Mouse (Mus musculus) urinary bladder, postnatal 14 days (tissue): ENCODE results near the gene Cutal.

ENCODE experiments used
- DNase-seq: peaks from one replicate; pipeline ENCODE4 v3.0.0; 2021; ENCODE audit warnings: low spot score

The Cutal gene

DNA sequence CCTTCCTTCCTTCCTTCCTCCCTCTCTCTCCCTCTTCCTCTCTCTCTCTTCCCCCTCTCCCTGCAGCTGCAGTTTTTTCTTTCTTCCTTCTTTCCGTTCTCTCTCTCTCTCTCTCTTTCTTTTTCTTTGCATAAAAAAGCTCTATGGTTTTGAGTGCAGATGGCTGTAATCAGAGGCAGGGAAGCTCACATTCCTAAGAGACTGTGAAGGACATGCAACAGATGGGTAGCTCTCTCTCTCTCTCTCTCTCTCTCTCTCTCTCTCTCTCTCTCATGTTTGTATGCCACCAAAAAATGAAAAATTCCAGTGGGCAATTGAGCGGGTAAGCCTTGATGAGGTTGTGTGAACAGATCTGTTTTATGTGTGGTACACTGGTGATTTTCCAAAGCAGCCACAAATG is 10.0 kb downstream of the Cutal start:
- DNase-seq: no peak

- no peak for DNase-seq
Measured at GRCm38 (mm10) chr2:34893950-34894349, 19.8 kb downstream of the Cutal start.

DNA sequence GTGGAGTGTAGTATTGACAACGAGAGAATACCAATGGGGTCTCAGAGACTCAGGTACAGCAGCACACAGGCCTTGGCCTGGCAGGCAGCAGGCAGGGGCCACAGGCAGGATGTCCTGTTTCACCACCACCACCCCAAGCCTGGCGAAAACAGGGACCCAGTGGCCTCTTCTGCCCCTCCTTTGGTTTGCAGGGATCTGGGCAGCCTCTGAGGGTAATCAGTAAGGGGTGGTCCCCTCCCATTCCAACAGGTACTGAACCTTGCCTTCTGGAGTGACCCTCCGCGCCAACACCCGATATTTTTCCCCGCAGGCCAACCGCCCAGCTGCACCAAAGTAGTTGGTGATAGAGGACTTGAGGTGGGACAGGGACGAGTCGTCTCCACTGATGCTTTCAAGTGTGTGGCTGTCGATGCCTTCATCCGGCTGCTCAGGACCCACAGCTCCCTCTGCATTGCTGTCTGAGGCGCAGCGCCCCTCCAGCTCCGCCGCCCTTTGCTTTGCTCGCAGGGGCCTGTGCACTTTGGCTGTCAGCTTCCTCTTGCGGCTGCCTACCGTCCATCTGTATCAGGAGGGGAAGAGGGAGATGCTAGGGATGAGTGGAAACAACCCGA is 21.4 kb downstream of the Cutal start:
- DNase-seq: no peak

DNA sequence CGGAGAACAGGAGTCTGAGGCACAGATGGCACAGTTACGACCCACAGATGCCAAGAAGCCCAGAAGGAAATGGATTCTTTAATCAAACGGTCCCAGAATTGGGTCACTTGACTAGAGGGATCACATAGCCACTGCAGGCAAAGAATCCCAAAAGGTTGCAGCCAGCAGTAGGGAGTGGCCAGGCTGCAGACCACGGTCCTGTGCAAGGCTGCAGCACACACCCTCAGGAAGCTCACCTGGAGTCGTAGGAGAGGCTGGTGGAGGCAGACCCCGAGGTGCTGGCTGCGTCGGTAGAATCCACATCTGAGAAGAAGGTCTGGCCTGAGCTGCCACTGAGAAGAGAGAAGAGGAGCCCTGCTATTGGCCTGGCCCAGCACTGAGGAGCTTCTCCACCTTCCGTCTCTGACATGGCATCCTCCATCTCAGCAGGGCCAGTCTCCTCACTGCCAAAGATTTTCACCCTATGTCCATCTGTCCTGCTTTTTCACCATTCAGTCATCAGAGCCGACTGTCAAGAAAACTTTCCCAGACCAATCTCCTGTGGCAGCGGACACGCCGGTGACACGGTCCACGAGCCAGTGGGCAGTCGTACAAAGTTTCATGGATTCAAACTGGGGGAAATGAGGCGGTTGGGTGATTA is 22.7 kb downstream of the Cutal start:
- DNase-seq: no peak

- peak; percentile 47 for DNase-seq
Measured at GRCm38 (mm10) chr2:34897820-34898219, 23.6 kb downstream of the Cutal start.

DNA sequence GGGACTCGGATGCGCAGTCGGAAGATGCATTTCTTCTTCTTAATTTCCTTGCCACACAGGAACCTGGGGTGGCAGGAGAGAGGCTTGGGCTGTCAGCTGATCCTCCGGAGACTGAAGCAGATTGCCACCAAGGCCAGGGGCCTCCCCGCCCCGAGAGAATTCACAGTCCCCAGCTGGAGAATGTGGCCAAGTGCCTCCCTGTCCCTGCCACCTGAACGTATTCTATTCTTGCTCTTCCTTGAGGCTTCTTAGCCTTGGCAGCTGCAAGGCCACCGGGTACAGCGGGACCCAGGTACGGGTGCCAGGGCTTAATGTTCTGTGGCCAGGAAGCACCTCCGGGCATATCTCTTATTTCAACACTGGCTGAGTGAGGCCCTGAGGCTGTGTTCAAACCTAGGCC is 25.5 kb downstream of the Cutal start:
- no peak for DNase-seq

DNA sequence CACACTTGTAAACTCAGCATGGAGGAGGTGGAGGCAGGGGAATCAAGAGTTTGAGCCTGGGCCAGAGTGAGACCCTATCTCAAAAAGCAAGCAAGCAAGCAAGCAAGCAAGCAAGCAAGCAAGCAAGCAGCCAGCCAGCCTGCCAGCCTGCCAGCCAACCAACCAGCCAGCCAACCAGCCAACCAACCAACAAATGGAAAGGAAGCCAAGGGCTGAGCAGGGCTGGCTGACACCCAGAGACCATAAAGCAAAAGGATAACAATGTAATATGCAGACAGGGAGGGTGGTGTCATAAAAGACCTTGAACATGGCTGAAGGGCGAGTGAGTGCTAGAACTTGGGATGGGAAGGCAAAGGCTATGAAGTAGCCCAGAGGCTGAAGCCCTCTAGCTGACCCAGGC is 26.2 kb downstream of the Cutal start:
- no peak for DNase-seq

GRCm38 (mm10) chr2:34901726-34902125 is 27.5 kb downstream of the Cutal start:
- DNase-seq: no peak

- peak; percentile 40 for DNase-seq
Measured at GRCm38 (mm10) chr2:34902731-34903130, 28.5 kb downstream of the Cutal start.

- DNase-seq: no peak
Measured at GRCm38 (mm10) chr2:34903191-34903590, 29.0 kb downstream of the Cutal start.

DNA sequence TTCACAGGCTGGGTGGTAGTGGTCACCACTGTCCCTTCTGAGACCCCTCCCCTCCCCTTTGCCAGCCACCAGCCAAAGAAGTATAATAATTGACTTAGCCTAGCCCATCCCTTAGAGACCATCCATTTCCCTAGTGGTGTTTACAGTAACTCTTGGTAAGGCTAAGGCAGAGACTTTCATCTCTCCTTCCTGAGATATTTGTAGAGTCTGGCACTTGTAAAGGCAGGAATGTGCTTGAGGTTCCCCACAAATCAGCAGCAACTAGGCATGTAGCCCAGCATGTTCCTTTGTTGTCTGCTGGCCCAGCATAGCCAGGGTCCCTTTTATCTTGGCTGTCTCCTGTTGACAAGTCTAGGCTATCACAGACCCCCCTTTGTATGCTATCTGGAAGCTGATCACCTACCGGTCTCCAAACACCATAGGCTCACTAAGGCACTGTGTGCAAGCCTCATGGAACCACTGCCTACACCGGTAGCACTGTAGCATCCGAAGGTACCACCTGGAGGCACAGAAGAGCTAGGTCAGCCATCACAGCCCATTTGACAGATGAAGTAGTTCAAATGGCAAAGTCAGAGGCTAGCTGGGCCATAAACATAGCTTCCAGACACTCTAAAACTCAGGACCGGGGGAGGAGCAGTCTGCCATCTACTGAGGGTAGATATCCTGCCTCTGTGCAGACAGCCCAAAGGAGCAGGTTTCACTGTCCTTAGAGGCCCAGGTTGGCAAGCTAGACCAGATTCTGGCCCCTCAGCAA is 29.6 kb downstream of the Cutal start:
- DNase-seq: no peak

DNA sequence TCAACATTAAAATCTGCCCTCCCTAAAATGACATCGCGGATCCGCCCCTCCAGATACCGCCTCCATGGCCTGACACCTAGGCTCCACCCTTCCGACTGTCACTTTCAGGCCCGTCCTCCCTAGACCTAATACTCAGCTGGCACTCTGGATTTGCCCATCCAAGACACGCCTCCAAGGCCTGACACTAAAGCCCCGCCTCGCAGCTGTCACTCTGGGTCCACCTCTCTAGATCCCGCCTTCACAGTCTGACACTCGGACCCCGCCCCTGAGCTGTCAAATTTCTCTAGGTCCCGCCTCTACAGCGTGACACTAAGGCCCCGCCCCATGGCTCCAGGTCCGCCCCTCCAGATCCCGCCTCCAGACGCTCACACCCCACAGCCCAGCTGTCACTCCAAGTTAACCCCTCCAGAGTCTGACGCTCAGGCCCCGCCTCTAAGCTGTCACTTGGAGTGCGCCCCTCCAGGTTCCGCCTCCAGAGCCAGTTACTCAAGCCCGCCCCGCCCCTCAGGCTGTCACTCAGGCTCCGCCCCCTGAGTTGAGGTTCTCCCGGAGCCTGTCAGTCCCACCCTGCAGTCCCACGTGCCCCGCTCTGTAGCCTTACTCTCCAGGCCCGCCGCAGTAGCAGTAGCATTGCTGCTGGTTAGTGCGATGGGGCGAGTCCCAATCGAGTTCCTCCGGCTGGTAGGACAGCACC is 30.8 kb downstream of the Cutal start:
- DNase-seq: peak; percentile 97

- DNase-seq: no peak
Measured at GRCm38 (mm10) chr2:34906426-34906825, 32.2 kb downstream of the Cutal start.

DNA sequence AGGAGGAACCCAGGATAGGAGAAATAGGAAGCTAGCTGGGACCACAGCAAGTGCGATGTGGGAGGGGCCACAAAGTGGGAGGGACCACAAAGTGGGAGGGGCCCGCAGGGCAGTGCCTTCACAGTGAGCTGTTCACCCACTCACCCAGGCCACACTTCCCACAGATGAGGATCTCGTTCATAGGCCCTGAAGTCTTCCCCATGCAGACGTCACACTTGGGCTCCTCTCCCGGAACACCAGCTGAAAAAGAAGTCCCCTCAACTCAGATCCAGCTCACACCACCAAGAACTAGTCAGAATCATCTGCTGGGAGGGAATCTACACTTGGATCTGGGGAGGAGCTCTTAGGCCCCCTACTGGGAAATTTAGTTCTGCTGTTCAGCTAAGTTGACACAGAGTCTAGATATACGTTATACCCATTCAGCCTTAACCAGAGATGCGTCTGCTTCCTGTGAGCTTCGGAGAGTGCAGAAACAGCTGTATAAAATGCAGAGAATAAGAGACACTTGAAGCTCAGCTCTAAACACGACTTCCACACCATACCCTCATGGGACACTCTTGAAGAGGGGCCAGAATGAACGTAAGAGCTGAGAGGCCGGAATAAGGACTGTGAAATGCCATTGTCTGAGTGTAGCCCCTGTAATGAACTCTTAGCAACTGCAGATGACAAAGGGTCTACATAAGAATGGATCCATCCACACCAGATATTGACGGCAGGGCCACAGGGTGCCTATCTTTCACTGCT is 32.8 kb downstream of the Cutal start:
- DNase-seq: peak; percentile 45

- no peak for DNase-seq
Measured at GRCm38 (mm10) chr2:34909719-34910118, 35.5 kb downstream of the Cutal start.

DNA sequence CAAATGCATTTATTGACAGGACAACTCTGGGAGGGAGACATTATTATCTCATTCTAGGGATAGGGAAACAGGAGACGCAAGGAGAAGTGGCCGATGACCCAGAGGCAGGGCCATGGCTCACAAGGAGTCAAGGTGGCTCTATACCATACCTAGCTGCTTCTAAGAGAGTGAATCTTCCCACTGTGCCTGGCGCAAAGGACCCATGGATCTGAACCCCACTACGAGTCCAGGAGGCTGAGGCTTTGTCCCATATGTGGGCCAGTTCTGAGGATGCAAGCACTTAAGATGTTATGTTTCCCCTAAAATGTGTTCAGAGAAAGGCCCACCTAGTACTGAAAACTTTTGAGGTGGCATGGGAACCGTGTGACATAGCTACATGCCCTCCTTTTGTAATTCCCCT is 37.7 kb downstream of the Cutal start:
- no peak for DNase-seq

- DNase-seq: no peak
Measured at GRCm38 (mm10) chr2:34912613-34913012, 38.4 kb downstream of the Cutal start.

DNA sequence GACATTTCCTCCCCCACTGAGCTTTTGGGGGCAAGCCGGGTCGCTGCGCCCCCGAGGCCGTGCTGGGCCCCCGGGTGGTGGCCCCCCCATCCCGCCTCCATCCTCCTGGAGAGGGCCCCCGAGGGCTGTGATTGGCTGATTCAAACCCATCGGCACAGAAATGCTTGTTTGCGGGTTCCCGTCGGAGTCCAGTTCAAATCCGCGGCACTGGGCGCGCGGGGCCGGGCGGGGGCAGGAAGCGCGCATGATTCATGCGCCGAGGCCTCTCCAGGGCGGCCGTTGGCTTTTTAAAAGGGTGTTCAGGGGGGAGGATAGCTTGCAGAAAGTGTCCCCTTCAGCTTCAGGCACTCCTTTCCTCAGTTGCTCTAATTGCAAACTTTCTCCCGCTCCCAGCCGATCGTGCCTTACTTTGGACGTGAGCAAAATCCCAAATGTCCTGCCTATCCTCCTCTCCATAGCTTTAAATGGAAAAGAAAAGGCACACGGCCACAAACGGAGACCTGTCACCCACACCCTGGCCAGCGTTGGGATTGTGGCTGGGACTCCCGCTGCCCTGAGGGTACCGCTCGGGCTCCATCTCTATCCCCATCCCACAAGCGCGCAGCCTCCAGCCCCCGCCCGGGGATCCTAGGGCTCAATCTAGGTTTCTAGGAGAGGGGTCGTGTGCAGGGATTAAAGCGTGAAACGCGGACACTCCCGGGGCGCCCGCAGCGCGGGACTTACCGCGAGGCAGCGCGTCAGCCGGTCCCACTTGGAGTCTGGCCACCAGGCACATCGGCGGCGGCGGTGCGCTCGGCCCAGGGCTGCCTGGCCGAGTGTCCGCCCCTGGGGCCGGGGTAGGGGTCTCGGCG is 39.2 kb downstream of the Cutal start, which contains the start of gene Phf19:
Gene Phf19 (minus strand): TSS at position 809 of the 851 bp plus-strand sequence.
- peak; percentile 59 for DNase-seq

GRCm38 (mm10) chr2:34914069-34914822 is 40.0 kb downstream of the Cutal start:
- peak; percentile 64 for DNase-seq

DNA sequence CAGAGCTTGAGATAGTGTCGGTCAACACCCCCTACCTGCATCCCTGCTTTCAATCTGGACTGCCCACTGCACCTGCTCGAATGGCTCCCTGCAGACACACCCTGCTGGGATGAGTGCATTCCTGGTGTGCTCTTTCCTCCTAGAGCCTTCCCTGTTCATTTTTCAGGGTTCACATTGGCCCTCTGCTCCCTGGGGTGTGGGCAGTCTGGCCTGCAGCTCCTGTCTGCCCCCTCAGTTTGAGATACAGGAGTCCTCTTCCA is 40.6 kb downstream of the Cutal start:
- DNase-seq: peak; percentile 50

DNA sequence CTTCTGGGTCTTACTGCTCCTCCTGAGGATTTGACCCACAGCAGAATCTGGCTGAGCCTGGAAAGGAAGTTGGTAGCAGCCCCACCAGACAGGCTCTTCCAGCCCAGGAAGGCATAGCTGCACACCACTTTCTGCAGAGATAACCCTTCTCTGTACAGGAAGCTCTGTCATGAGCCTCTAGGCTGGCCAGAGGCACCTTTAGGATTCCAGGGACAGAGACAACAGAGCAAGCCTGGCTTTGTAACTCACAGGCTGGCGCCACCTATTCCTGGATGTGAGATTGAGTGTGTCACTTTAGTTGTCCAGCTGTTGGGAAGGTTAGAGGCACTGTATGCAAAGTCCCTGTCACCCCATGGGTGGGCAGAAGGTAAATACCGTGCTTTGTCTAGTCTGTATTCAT is 40.9 kb downstream of the Cutal start:
- no peak for DNase-seq
